8 mouse cellular contexts compared by ENCODE assay signal in genomic region chr2:68471759-68472550, GRCm38 (mm10). TPM values are rescaled to one million over a fixed set of nuclear protein-coding genes. Genes with fewer than 3 reads are reported as not detected.
DNase-seq lines count a peak whose midpoint lies in the region; ATAC-seq and TF ChIP-seq lines count a peak whose summit lies in the region.

Stk39 (minus strand) TSS chr2:68472268.

- H3K36me3 ChIP-seq in ES-Bruce4 (ENCODE audit: control insufficient read depth, insufficient read depth, low read length, poor library complexity, severe bottlenecking) = no peaks in the 10 kb centered on the region
- no peaks in the 10 kb centered on the region for H3K36me3 ChIP-seq in forebrain, embryonic 15.5 days
- H3K36me3 ChIP-seq in liver, embryonic 16.5 days (ENCODE audit: control insufficient read depth, insufficient read depth) = no peaks in the 10 kb centered on the region
- no peaks in the 10 kb centered on the region for H3K36me3 ChIP-seq in neural tube, embryonic 14.5 days (ENCODE audit: control insufficient read depth, insufficient read depth, low read length)

- no peak within 1 kb of the TSS for H3K27ac ChIP-seq in ES-Bruce4 (ENCODE audit: insufficient read depth, low read length)
- peak within 1 kb of the TSS; percentile 88 for H3K27ac ChIP-seq in forebrain, embryonic 15.5 days (replicated peaks)
- peak within 1 kb of the TSS; percentile 10; the same call in 1 of the 2 replicates for H3K27ac ChIP-seq in liver, embryonic 16.5 days (ENCODE audit: low read length)
- peak within 1 kb of the TSS; percentile 92 for H3K27ac ChIP-seq in neural tube, embryonic 14.5 days (ENCODE audit: low read depth, low read length)

- TF ChIP-seq EP300 in ES-Bruce4 (IDR thresholded peaks at IDR 0.05; ENCODE audit: insufficient read depth, low read depth, low read length) = no peak

- H3K9me3 ChIP-seq in ES-Bruce4 (replicated peaks; ENCODE audit: control insufficient read depth, insufficient read depth, low read length, poor library complexity, severe bottlenecking) = no peaks in the 10 kb centered on the region
- H3K9me3 ChIP-seq in forebrain, embryonic 15.5 days = no peaks in the 10 kb centered on the region
- H3K9me3 ChIP-seq in liver, embryonic 16.5 days (replicated peaks; ENCODE audit: control insufficient read depth, low read length) = no peaks in the 10 kb centered on the region
- no peaks in the 10 kb centered on the region for H3K9me3 ChIP-seq in neural tube, embryonic 14.5 days (ENCODE audit: control insufficient read depth, low read length)

- intact Hi-C loops in heart, postnatal 10 days (cut with DNase I) = loop anchor here (2.0 kb wide), 1 partner anchor 107 kb away; no protein-coding TSS in a partner anchor

- peak within 1 kb of the TSS; percentile 82 for H3K4me2 ChIP-seq in forebrain, embryonic 15.5 days (replicated peaks)
- peak within 1 kb of the TSS; percentile 75 for H3K4me2 ChIP-seq in liver, embryonic 16.5 days (ENCODE audit: low read depth, low read length)
- peak within 1 kb of the TSS; percentile 88 for H3K4me2 ChIP-seq in neural tube, embryonic 14.5 days (ENCODE audit: low read depth, low read length)

- TF ChIP-seq POLR2A in ES-Bruce4 (IDR thresholded peaks at IDR 0.05; ENCODE audit: insufficient read depth, low read length) = no peak

- peak; percentile 14 for DNase-seq in c-Kit-positive CD71-positive TER-119-positive erythroid progenitor cells, embryonic 14.5 days (ENCODE audit: low spot score)
- peak; percentile 89 to 92 for DNase-seq in heart, postnatal 10 days
- DNase-seq in kidney, postnatal 36 days = peak; percentile 87 to 89
- peak; percentile 64 for DNase-seq in thymus, postnatal 0 days (ENCODE audit: low spot score)

- WGBS in forebrain, embryonic 15.5 days = under 1% methylated on average over 79 of the region's 99 CpGs
- WGBS in liver, embryonic 16.5 days (ENCODE audit: insufficient replicate concordance) = under 1% methylated on average over 78 of the region's 99 CpGs
- WGBS in neural tube, embryonic 14.5 days = under 1% methylated on average over 82 of the region's 99 CpGs

- peak within 1 kb of the TSS; percentile 78 for H3K4me3 ChIP-seq in ES-Bruce4 (ENCODE audit: low read depth, low read length)
- H3K4me3 ChIP-seq in forebrain, embryonic 15.5 days = peak within 1 kb of the TSS; percentile 88
- peak within 1 kb of the TSS; percentile 61 for H3K4me3 ChIP-seq in liver, embryonic 16.5 days (ENCODE audit: low read depth, low read length)
- H3K4me3 ChIP-seq in neural tube, embryonic 14.5 days (ENCODE audit: low read depth, low read length) = peak within 1 kb of the TSS; percentile 81

- H3K4me1 ChIP-seq in ES-Bruce4 (ENCODE audit: control insufficient read depth, insufficient read depth, low read length) = no peaks in the 10 kb centered on the region
- peaks cover 24% of the 10 kb centered on the region for H3K4me1 ChIP-seq in forebrain, embryonic 15.5 days
- H3K4me1 ChIP-seq in liver, embryonic 16.5 days (ENCODE audit: control insufficient read depth, low read depth, low read length) = no peaks in the 10 kb centered on the region
- peaks cover 3% of the 10 kb centered on the region; the same call in 1 of the 2 replicates for H3K4me1 ChIP-seq in neural tube, embryonic 14.5 days (ENCODE audit: control insufficient read depth, insufficient read depth, low read length)

- peak within 1 kb of the TSS; percentile 85 for H3K9ac ChIP-seq in ES-Bruce4 (ENCODE audit: low read depth, poor library complexity, severe bottlenecking)
- peak within 1 kb of the TSS; percentile 85 for H3K9ac ChIP-seq in forebrain, embryonic 15.5 days (replicated peaks)
- peak within 1 kb of the TSS; percentile 43; the same call in 1 of the 2 replicates for H3K9ac ChIP-seq in liver, embryonic 16.5 days (ENCODE audit: low read depth, low read length)
- peak within 1 kb of the TSS; percentile 92 for H3K9ac ChIP-seq in neural tube, embryonic 14.5 days (replicated peaks; ENCODE audit: low read depth, low read length)

- peak; percentile 87 for ATAC-seq in forebrain, embryonic 15.5 days (replicated peaks)
- ATAC-seq in liver, embryonic 16.5 days (ENCODE audit: low read depth) = peak; percentile 72
- peak; percentile 83 for ATAC-seq in neural tube, embryonic 14.5 days (ENCODE audit: low read depth)

- H3K27me3 ChIP-seq in ES-Bruce4 (ENCODE audit: control insufficient read depth, insufficient read depth, low read length, poor library complexity, severe bottlenecking) = peaks cover 8% of the 10 kb centered on the region
- no peaks in the 10 kb centered on the region for H3K27me3 ChIP-seq in forebrain, embryonic 15.5 days
- peaks cover 42% of the 10 kb centered on the region for H3K27me3 ChIP-seq in liver, embryonic 16.5 days (ENCODE audit: control insufficient read depth, insufficient read depth, low read depth, low read length)
- H3K27me3 ChIP-seq in neural tube, embryonic 14.5 days (ENCODE audit: control insufficient read depth, insufficient read depth, low read length) = 0 out of 2 replicates have a peak, but pooled peaks cover 3% of the 10 kb centered on the region

- no peak for TF ChIP-seq CTCF in ES-Bruce4 (IDR thresholded peaks at IDR 0.05; ENCODE audit: low read depth, low read length)

RNA-seq across cellular contexts. Expression of gene Stk39, which starts in this region (rescaled TPM):
- 6.5 and 7.6 TPM in 2 replicates for polyA plus RNA-seq in ES-Bruce4 (2011; ENCODE audit: insufficient read depth, insufficient read length, low read depth, missing spikeins)
- polyA plus RNA-seq in forebrain, embryonic 15.5 days (2015; fragmentation: Nextera tagmentation; extraction: Ambion mirVana) = 21.8 and 22.5 TPM in 2 replicates
- 100 to 1,000 TPM; 111 to 145 TPM for total RNA-seq in heart, postnatal 10 days (2021)
- polyA plus RNA-seq in liver, embryonic 16.5 days (2015; fragmentation: Nextera tagmentation; extraction: Ambion mirVana) = 1.3 TPM in 2 replicates
- 37.0 and 48.5 TPM in 2 replicates for polyA plus RNA-seq in neural tube, embryonic 14.5 days (2014; fragmentation: Nextera tagmentation; extraction: Ambion mirVana)
- 13.1 and 14.7 TPM in 2 replicates for polyA plus RNA-seq in thymus, postnatal 0 days (2015; fragmentation: Nextera tagmentation; extraction: Ambion mirVana)

Comparison
In these comparisons a context has a peak if more than half of its experiments do, and no peak if none do; other contexts are left out.
1. DNase-seq: peak in every context shown above with its lines; median percentile 90 in heart, postnatal 10 days; 88 in kidney, postnatal 36 days; 64 in thymus, postnatal 0 days; 14 in c-Kit-positive CD71-positive TER-119-positive erythroid progenitor cells, embryonic 14.5 days.